Mouse (Mus musculus): ENCODE results near the gene Gstm4. TPM values are rescaled to one million over a fixed set of nuclear protein-coding genes. Genes with fewer than 3 reads are reported as not detected.
A peak's percentile ranks its signal among the peaks of the same experiment; 100 is the strongest.
"Not testable (repeated sequence)": the region's sequence is repeated elsewhere in the genome, so short reads cannot be mapped to it uniquely, and the experiment has no call there.

Gene Gstm4
- polyA plus RNA-seq, 1 experiment from 2014 or later, result 16.3 TPM

DNA sequence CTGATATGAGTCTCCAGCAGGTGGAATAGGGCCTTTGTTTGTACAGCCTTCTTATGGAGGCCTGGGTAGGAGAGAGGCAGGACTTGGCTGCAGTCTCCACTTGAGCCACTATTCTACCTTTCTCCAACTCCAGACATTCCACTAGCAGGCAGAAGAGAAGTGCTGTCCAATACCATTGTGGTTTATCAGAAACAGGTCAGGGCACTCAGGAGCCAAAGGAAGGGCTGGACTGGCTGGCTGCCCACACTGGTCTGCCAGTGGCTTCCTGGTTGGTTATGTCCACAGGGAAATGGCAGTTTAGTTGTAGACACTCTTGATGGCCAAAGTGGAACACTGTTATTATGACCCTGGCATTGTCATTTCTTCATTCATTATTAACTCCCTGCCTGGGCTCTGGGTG is 12.6 kb downstream of the Gstm4 start:
- no peaks in the 10 kb centered on the region for H3K9me3 ChIP-seq
- no peaks in the 10 kb centered on the region for H3K27me3 ChIP-seq
- ATAC-seq (ENCODE audit: insufficient number of reproducible peaks, insufficient read depth, low FRiP score, low TSS enrichment, low read depth), result no peak
- H3K9ac ChIP-seq (replicated peaks), result no peak overlapping the region
- no peak overlapping the region for H3K4me3 ChIP-seq (replicated peaks)
- no peaks in the 10 kb centered on the region for H3K4me1 ChIP-seq (replicated peaks)
- no peak overlapping the region for H3K27ac ChIP-seq
- no peaks in the 10 kb centered on the region for H3K36me3 ChIP-seq
- no peak overlapping the region for H3K4me2 ChIP-seq

GRCm38 (mm10) chr3:108028641-108029365 is 15.9 kb downstream of the Gstm4 start:
- ATAC-seq (ENCODE audit: insufficient number of reproducible peaks, insufficient read depth, low FRiP score, low TSS enrichment, low read depth), result no peak
- Histone ChIP-seq H3K27ac (no peak overlapping the region), H3K27me3 (no peaks in the 10 kb centered on the region), H3K36me3 (no peaks in the 10 kb centered on the region), H3K9me3 (no peaks in the 10 kb centered on the region), H3K4me3 (replicated peaks) (no peak overlapping the region), H3K4me1 (replicated peaks) (no peaks in the 10 kb centered on the region), H3K9ac (replicated peaks) (no peak overlapping the region), H3K4me2 (no peak overlapping the region)
- 86% methylated on average over 4 of the region's 4 CpGs for WGBS

DNA sequence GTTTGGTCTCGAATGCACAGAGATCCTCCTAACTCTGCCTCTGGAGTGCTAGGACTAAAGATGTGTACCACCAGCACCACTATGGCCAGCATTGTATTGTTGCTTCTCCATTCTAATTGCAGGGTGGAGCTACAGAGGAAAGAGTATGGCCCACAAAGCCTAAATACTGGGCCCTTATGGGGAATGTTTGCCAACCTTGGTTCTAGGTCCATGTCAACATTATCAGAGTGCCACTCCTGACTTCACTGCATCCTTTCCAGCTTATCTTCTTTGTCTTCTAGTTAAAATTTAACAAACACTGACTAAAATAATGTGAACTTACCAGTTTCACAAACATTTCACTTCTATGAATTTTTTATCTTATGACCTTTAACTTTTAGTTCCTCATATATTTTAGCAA is 18.1 kb downstream of the Gstm4 start:
- no peak overlapping the region for H3K27ac ChIP-seq
- H3K4me1 ChIP-seq (replicated peaks), result no peaks in the 10 kb centered on the region
- no peaks in the 10 kb centered on the region for H3K36me3 ChIP-seq
- 81% methylated on average over 1 of the region's 1 CpGs for WGBS
- no peak overlapping the region for H3K9ac ChIP-seq (replicated peaks)
- no peak overlapping the region for H3K4me3 ChIP-seq (replicated peaks)
- no peak overlapping the region for H3K4me2 ChIP-seq
- H3K9me3 ChIP-seq, result no peaks in the 10 kb centered on the region
- no peak for ATAC-seq (ENCODE audit: insufficient number of reproducible peaks, insufficient read depth, low FRiP score, low TSS enrichment, low read depth)
- H3K27me3 ChIP-seq, result no peaks in the 10 kb centered on the region

DNA sequence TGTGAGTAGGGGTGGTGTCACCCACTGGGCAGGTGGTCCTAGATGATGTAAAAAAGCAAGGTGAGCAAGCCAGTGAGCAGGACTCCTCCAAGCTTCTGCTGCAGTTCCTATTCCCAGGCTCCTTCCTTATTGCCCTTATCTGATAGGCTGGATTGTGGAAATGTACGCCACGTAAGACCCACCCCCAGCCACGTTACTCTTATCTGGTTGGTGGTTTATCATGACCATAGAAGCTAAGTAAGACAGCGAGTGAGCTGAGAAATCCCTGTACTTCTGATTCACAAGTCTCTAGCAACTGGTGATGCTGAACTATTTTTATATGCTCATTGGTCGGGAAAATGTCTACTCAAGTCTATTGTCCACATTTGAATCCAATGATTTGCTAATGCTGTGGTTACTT is 18.6 kb downstream of the Gstm4 start:
- H3K4me2 ChIP-seq, result no peak overlapping the region
- no peaks in the 10 kb centered on the region for H3K9me3 ChIP-seq
- no peak overlapping the region for H3K27ac ChIP-seq
- 77% methylated on average over 5 of the region's 5 CpGs for WGBS
- no peak overlapping the region for H3K4me3 ChIP-seq (replicated peaks)
- ATAC-seq (ENCODE audit: insufficient number of reproducible peaks, insufficient read depth, low FRiP score, low TSS enrichment, low read depth), result no peak
- H3K4me1 ChIP-seq (replicated peaks), result no peaks in the 10 kb centered on the region
- H3K27me3 ChIP-seq, result no peaks in the 10 kb centered on the region
- H3K9ac ChIP-seq (replicated peaks), result no peak overlapping the region
- no peaks in the 10 kb centered on the region for H3K36me3 ChIP-seq

GRCm38 (mm10) chr3:108025318-108025717 is 19.4 kb downstream of the Gstm4 start:
- Histone ChIP-seq H3K36me3 (no peaks in the 10 kb centered on the region), H3K9ac (replicated peaks) (no peak overlapping the region), H3K4me2 (no peak overlapping the region), H3K9me3 (no peaks in the 10 kb centered on the region), H3K27me3 (no peaks in the 10 kb centered on the region), H3K4me3 (replicated peaks) (no peak overlapping the region), H3K27ac (no peak overlapping the region), H3K4me1 (replicated peaks) (no peaks in the 10 kb centered on the region)
- ATAC-seq (ENCODE audit: insufficient number of reproducible peaks, insufficient read depth, low FRiP score, low TSS enrichment, low read depth), result no peak
- WGBS, result 67% methylated on average over 4 of the region's 4 CpGs

- Histone ChIP-seq H3K27me3 (no peaks in the 10 kb centered on the region), H3K4me1 (replicated peaks) (peaks cover 6% of the 10 kb centered on the region)
Measured at GRCm38 (mm10) chr3:108022650-108023049, 22.0 kb downstream of the Gstm4 start.

GRCm38 (mm10) chr3:108020351-108021022 is 24.2 kb downstream of the Gstm4 start:
- not testable (repeated sequence) for ATAC-seq (ENCODE audit: insufficient number of reproducible peaks, insufficient read depth, low FRiP score, low TSS enrichment, low read depth)
- 77% methylated on average over 11 of the region's 11 CpGs for WGBS
- H3K4me1 ChIP-seq (replicated peaks), result peaks cover 11% of the 10 kb centered on the region

More at GRCm38 (mm10) chr3:108022650-108023049, 22.0 kb downstream of the Gstm4 start:
- H3K9me3 ChIP-seq, result no peaks in the 10 kb centered on the region
- 76% methylated on average over 6 of the region's 6 CpGs for WGBS
- no peak for ATAC-seq (ENCODE audit: insufficient number of reproducible peaks, insufficient read depth, low FRiP score, low TSS enrichment, low read depth)
- H3K4me2 ChIP-seq, result no peak overlapping the region
- H3K9ac ChIP-seq (replicated peaks), result no peak overlapping the region
- H3K4me3 ChIP-seq (replicated peaks), result no peak overlapping the region
- H3K36me3 ChIP-seq, result no peaks in the 10 kb centered on the region
- no peak overlapping the region for H3K27ac ChIP-seq

GRCm38 (mm10) chr3:108019226-108019625 is 25.5 kb downstream of the Gstm4 start:
- H3K4me3 ChIP-seq (replicated peaks); H3K4me2 ChIP-seq; H3K27ac ChIP-seq; H3K27me3 ChIP-seq; H3K9ac ChIP-seq (replicated peaks); H3K9me3 ChIP-seq; ATAC-seq (ENCODE audit: insufficient number of reproducible peaks, insufficient read depth, low FRiP score, low TSS enrichment, low read depth); H3K36me3 ChIP-seq: not testable (repeated sequence)
- H3K4me1 ChIP-seq (replicated peaks), result peaks cover 11% of the 10 kb centered on the region
- 62% methylated on average over 3 of the region's 3 CpGs for WGBS

More at GRCm38 (mm10) chr3:108020351-108021022, 24.2 kb downstream of the Gstm4 start:
- not testable (repeated sequence) for H3K9ac ChIP-seq (replicated peaks); H3K9me3 ChIP-seq; H3K36me3 ChIP-seq; H3K27ac ChIP-seq; H3K27me3 ChIP-seq; H3K4me3 ChIP-seq (replicated peaks); H3K4me2 ChIP-seq

DNA sequence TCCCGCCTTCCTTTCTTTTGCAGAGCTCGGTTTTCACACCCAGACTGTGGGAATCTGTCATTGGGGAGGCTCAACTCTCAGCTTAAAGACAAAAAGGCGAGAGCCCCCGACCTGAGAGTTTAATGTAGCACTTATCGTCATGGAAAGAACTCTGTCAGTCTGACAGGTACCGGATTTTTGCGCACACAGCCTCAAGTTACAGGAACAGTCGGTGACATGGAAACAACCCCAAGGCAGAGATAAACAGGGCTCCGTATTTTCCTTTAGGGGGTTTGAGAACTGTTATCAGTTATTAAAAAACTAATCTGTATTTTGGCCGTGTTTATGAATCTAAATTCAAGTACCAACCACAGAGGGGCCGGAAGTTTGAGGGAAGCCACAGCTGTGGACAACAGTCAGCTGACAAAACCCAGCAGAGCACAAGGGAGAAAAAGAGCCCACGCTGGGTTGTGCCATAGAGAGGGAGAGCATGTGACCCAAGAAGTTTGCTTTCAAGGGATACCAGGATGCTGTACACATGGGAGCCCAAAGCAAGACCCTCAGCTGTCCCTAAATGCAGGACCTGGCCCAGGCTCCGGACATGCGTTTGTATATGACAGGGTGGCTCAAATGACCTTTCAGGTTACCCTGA is 26.4 kb downstream of the Gstm4 start:
- 30% methylated on average over 14 of the region's 14 CpGs for whole genome bisulfite sequencing
- no peak for ATAC-seq (ENCODE audit: insufficient number of reproducible peaks, insufficient read depth, low FRiP score, low TSS enrichment, low read depth)

GRCm38 (mm10) chr3:108017473-108018189 is 27.1 kb downstream of the Gstm4 start, which contains the start of gene Gstm1:
Gene Gstm1, minus strand, starts transcription at chr3:108017973.
- WGBS, result under 1% methylated on average over 31 of the region's 31 CpGs
- H3K4me1 ChIP-seq (replicated peaks), result peaks cover 11% of the 10 kb centered on the region
- H3K9ac ChIP-seq (replicated peaks), result peak within 1 kb of the TSS; percentile 61
- H3K9me3 ChIP-seq, result no peaks in the 10 kb centered on the region
- H3K27me3 ChIP-seq, result no peaks in the 10 kb centered on the region
- H3K4me2 ChIP-seq, result peak within 1 kb of the TSS; percentile 82
- H3K4me3 ChIP-seq (replicated peaks), result peak within 1 kb of the TSS; percentile 44
- no peaks in the 10 kb centered on the region for H3K36me3 ChIP-seq
- peak; percentile 99 for ATAC-seq (ENCODE audit: insufficient number of reproducible peaks, insufficient read depth, low FRiP score, low TSS enrichment, low read depth)
- peak within 1 kb of the TSS; percentile 93 for H3K27ac ChIP-seq

More for the DNA sequence above, 26.4 kb downstream of the Gstm4 start:
- H3K4me2 ChIP-seq, result peak overlapping the region; percentile 82
- peaks cover 11% of the 10 kb centered on the region for H3K4me1 ChIP-seq (replicated peaks)
- peak overlapping the region; percentile 93 for H3K27ac ChIP-seq
- no peaks in the 10 kb centered on the region for H3K27me3 ChIP-seq
- no peak overlapping the region; the same call in 1 of the 2 replicates for H3K9ac ChIP-seq (replicated peaks)
- no peaks in the 10 kb centered on the region for H3K9me3 ChIP-seq
- no peaks in the 10 kb centered on the region for H3K36me3 ChIP-seq
- peak overlapping the region; percentile 44 for H3K4me3 ChIP-seq (replicated peaks)

DNA sequence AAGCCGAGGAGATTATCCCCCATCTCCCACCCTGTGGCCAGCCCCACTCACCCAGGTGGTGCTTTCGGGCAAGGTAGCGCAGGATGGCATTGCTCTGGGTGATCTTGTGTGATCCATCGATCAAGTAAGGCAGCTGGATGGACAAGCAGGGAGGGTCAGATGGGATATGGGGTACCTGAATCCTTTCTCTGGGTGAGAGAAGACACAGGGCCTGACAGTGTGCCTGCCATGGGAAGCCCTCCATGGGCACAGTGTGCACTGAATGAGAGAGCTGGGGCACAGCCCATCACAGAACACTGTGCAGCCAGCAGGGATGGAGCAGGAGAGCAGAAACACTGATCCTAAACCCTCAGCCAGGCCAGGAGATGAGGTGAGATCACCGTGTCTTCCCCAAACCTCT is 28.2 kb downstream of the Gstm4 start:
- H3K4me3 ChIP-seq (replicated peaks), result not testable (repeated sequence)

More for the DNA sequence above, 28.2 kb downstream of the Gstm4 start:
- WGBS, result 85% methylated on average over 5 of the region's 5 CpGs
- peak overlapping the region; percentile 82; the same call in 1 of the 2 replicates for H3K4me2 ChIP-seq
- H3K36me3 ChIP-seq; H3K27ac ChIP-seq; ATAC-seq (ENCODE audit: insufficient number of reproducible peaks, insufficient read depth, low FRiP score, low TSS enrichment, low read depth); H3K9me3 ChIP-seq; H3K27me3 ChIP-seq; H3K9ac ChIP-seq (replicated peaks): not testable (repeated sequence)
- H3K4me1 ChIP-seq (replicated peaks), result peaks cover 11% of the 10 kb centered on the region

Measured in limb, embryonic 12.5 days (tissue).